Mouse (Mus musculus): ENCODE data around the gene Gls. TPM values are rescaled to one million over a fixed set of nuclear protein-coding genes. Genes with fewer than 3 reads are reported as not detected.

Gene Gls
- polyA plus RNA-seq, 1 experiment, result 29.4 TPM

- WGBS, result 93% methylated on average over 16 of the region's 16 CpGs
- no peak for DNase-seq (ENCODE audit: low read depth, low spot score)
These were observed 95.7 kb downstream of the Gls start for GRCm38 (mm10) chr1:52137292-52137691.

- DNase-seq (ENCODE audit: low read depth, low spot score), result no peak
- WGBS, result 92% methylated on average over 8 of the region's 8 CpGs
These were observed 99.8 kb downstream of the Gls start for GRCm38 (mm10) chr1:52133254-52133653.

GRCm38 (mm10) chr1:52131787-52132377, 101.2 kb downstream of the Gls start:
- DNase-seq (ENCODE audit: low read depth, low spot score), result no peak
- 76% methylated on average over 11 of the region's 11 CpGs for WGBS

DNA sequence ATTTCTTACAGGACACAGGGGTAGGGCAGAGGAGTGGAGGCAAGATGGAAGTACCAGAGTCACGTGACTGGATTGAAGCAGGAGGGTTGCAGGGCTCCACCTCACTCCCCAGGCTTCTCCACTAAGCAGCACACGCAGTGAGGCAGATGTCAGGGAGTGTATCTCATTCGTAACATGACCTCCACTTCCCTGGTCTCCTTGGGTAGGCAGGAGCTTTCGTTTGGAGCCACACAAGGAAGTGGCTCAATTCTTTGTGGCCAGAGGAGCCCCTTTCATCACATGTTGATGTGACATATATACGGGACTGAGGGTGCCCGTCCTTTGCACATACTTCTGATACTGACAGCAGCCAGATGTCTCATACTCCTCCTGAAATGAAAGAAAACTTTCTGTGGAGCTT, 103.2 kb downstream of the Gls start:
- no peak for DNase-seq (ENCODE audit: low read depth, low spot score)
- 75% methylated on average over 6 of the region's 6 CpGs for WGBS

DNA sequence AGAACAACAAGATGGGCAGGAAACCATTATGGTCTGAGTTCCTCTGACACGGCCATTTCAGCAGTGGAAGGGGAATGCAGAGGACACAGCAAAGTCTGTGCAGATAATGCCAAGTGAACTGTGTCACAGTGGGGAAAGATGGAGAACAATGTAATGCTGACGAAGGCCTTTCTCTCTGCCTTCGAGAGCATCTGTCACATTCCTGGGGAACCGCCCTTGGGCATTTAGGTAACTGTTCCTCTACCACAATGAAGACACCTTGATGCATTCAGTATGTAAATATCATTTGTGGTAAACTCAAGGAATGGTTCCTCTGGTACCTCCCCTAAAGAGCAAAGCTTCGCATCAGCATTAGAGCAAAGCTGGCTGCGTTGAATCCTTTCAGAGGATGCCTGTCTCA, 105.7 kb downstream of the Gls start:
- 95% methylated on average over 6 of the region's 6 CpGs for WGBS
- DNase-seq (ENCODE audit: low read depth, low spot score), result no peak

DNA sequence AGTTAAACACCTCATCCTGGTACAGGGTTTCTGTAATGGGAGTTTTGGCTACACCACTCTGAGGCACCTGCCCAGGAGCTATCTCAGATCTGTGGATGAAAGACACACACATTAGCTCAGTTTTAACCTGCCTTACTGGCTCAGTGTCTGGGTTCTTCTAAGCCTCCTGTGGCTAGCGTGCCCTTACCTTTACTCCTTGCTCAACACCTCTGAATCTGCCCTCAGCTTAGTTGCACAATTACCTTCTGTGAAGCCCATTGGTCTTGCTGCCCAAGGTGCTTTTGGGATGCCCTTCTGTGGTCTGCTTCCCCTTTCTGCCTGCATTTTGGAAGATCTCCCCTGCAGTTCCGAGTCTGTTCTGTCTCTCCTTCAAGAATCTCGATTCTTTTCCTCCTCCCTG, 108.2 kb downstream of the Gls start:
- 79% methylated on average over 3 of the region's 3 CpGs for WGBS
- DNase-seq (ENCODE audit: low read depth, low spot score), result no peak

- DNase-seq (ENCODE audit: low read depth, low spot score), result no peak
- WGBS, result 86% methylated on average over 3 of the region's 3 CpGs
These were observed 112.0 kb downstream of the Gls start for GRCm38 (mm10) chr1:52121052-52121451.

GRCm38 (mm10) chr1:52120191-52120590, 112.8 kb downstream of the Gls start:
- 29% methylated on average over 10 of the region's 10 CpGs for WGBS
- no peak for DNase-seq (ENCODE audit: low read depth, low spot score)

GRCm38 (mm10) chr1:52119691-52120090, 113.3 kb downstream of the Gls start:
- no peak for DNase-seq (ENCODE audit: low read depth, low spot score)
- WGBS, result under 1% methylated on average over 20 of the region's 20 CpGs

DNA sequence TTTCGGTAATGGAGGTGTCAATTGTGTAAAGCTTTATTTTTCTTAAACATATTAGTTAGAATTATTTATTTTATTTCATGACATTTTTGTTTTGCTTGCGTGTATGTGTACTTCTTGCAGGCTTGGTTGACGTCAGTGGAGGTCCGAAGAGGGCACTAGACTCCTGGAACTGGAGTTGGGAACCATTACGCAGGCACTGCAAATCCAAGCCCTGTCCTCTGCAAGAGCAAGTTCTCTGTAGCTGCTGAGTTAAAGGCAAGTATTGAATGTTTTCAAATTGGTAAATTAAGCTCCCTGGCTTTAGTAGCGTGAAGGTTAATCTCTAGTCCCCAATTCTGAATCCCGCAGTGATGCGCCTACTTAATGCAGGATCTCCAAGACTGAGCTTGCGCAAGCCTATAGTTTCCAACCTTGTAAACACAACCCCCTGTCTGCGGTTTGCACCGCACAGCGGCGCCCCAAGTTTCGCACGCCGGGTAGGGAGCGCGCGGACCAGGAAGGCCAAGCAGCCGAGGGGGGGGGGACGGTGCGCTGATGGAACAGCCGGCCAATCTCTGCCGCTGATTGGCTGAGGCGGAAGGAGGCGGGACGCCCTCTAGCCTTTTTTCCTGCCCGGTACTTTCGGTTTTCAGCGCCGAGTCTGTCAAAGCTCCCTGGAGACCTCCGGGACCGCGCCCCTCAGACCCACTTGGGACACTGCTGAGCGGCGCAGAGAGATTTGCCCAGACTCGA, 114.0 kb downstream of the Gls start, which contains the start of gene Stat1:
TSS of gene Stat1 (plus strand) at position 581 of the 732 bp plus-strand sequence.
- 3% methylated on average over 37 of the region's 37 CpGs for WGBS
- peak; percentile 70 for DNase-seq (ENCODE audit: low read depth, low spot score)

GRCm38 (mm10) chr1:52117777-52118176, 115.3 kb downstream of the Gls start:
- no peak for DNase-seq (ENCODE audit: low read depth, low spot score)
- 91% methylated on average over 1 of the region's 1 CpGs for WGBS

GRCm38 (mm10) chr1:52116441-52116840, 116.6 kb downstream of the Gls start:
- DNase-seq (ENCODE audit: low read depth, low spot score), result no peak
- 62% methylated on average over 3 of the region's 3 CpGs for WGBS

- DNase-seq (ENCODE audit: low read depth, low spot score), result peak; percentile 84
- WGBS, result 1% methylated on average over 32 of the region's 32 CpGs
These were observed 119.4 kb downstream of the Gls start for GRCm38 (mm10) chr1:52113666-52114069.

Other genes starting within 250 kb of the Gls start
- gene Stat4, start 246.1 kb downstream of the Gls start, polyA plus RNA-seq (2012; rRNA removed), result 1.4 and 1.5 TPM in 2 replicates
- gene Stat1, start 113.8 kb downstream of the Gls start, polyA plus RNA-seq (2012; rRNA removed), result 63.7 and 125 TPM in 2 replicates

Measured in large intestine, adult 2 months (tissue).